Mouse (Mus musculus) skeletal muscle tissue, adult 2 months (tissue): ENCODE results near the gene Gm10097.

Source experiments
- DNase-seq: peaks from one replicate; pipeline ENCODE4 v3.0.0-alpha.2; 2012; ENCODE audit warnings: low read depth, low spot score

Gene Gm10097

DNA sequence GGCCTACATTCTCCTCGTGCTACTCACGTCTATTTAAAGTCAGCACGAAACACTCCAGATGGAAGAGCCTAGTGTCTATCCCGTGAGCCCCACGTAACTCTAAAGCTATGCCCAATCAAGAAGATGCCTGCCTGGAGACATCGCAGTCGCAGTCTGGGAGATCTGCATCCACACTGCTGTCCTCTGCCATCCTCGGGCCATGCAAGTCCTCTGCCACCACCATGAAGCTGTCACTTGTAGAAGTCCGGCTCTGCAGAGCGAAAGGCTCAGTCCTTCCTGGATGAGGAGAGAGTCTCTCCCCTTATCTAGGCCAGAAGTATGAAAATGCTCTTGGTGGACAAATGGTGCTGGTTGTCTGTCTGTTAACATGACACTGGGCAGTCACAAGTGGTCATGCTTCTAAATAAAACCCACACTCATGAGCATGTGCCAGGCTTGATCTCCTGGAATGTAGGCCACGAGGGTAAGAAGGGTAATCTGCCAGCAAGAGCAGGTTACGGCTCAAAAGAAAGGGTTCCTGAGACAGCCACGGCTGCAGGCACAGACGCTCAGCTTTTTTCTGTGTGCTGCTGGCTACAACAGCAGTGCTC lies at the start of gene Gm10097:
Gene Gm10097, plus strand, starts transcription at position 517 of the 590 bp plus-strand sequence.
- peak; percentile 72 for DNase-seq

DNA sequence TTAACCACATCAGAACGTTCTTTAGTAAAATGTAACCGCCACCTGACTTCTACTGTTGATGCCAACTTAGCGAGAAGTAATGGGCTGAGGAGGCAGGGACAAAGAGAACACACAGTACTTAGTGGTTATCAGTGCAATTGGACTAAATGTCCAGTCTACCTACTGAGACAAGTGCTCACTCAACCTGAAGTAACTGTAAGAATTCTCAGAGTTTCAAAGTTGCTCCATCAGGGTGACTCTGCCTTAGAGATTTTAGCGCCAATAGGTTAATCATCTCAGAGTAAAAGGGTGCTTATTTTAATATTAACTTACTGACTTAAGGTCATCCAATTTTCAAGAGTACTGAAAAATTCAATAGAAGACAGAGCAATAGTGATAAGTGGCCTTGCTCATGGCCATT lies 43.1 kb upstream of the Gm10097 start:
- DNase-seq = no peak

DNA sequence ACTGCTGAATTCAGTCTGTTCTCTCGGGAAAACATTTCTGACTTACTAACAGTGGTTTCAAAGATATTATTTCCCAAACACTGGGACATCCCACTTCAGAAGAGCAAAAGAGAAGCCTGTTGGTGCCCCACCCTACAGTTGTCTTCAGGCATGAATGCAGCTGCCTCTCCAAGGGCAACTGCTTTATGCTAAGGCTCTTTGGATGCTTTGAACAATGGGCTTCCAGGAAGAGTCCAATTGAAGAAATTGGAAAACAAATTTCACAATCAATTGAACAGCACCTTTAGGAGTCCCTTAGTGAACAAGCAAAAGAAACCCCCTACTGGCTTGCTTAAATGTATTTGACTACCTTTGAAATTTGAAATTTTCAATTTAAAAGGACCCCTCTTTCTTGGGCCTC lies 41.8 kb upstream of the Gm10097 start:
- DNase-seq = no peak

DNA sequence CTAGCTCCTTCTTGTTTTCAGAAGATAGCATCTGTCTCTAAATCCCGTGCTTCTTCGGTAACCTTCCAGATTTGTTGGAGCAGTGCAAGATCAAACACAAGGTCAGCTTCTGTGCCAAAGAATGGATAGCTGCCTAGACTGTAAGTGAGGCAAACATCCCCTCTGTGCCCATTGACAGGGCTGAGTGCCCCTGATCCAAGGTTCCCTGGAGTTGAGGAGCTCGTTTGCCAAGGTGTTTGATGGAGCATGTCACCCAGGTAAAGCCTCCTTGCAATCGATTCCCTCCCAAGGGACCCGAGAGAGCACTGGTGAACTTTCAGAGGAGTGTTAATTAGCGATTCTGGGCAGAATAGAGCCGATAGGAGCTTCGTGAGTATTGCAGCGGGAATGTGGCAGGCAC lies 40.7 kb upstream of the Gm10097 start:
- DNase-seq = no peak

DNA sequence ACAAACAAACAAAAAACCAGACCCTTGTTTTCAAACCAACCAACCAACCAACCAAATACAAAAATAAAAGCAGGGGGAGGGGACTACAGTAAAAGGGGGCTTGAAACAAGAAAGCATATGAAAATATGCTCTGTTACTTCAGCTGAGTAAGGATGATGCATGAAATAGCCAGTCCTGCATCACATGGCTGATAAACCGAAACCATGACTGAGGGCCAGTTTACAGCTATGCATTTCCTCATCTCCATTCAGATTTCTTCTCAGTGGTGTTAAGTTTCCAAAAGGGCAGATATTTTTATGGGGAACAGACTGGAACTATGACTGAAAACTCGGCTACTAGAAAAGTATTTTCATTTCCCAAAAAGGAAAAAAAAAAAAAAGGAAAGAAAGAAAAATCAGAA lies 39.8 kb upstream of the Gm10097 start:
- no peak for DNase-seq

DNA sequence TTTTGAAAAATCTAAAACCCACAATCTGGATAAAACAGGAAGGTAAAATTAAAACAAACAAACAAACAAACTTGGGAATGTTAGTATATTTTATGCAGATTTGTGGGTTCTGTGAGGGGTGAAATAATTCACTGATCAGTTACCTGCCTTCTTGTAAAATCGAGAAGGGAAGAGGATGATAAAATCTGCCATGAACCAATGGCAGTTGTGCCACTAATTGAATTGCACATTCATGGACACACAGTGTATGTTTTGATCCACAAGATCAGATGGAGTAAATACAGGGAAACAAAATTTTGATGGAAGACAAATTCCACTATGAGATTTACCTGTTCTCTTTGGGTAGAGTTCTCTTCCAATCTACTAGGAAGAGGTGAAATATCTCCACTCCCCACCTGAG lies 39.1 kb upstream of the Gm10097 start:
- no peak for DNase-seq

DNA sequence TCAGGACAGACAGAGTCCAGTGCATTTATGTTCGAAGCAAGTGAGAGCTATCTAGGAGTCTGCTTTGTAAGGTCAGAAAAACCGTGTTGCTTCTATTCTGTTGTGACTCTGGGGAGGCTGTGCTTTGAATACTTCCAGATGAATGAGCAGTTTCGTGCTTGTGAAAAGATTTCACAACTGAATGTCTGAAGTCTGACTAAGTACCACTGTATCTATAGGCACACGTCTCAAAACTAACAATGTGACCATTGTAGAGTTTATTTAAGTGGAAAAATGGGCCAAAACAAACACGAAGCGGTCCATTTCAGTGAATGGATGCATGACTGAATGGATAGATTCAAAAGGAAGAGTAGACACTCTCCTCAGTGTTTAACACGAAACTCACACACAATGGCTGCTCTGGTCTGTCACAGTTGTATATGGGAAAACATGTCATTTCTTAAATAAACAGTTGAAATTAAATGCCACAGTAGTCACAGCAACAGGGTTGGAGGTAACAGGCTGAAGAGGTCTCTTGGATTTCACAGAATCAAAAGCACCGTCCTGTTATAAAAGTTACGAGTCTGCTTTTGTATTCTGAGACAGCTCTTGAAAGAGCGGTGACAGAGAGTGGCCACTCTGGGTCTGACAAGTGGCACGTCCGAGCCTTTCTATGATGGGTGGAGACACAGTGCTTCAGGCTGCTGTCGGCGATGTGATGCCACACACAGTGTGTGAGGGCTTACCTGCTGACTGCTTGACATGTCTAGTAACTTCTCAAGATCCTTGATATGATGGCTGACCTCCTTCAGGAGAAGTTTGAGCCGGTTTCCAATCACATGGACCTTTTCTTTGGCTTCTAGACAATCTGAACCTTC lies 36.6 kb upstream of the Gm10097 start:
- DNase-seq = no peak

DNA sequence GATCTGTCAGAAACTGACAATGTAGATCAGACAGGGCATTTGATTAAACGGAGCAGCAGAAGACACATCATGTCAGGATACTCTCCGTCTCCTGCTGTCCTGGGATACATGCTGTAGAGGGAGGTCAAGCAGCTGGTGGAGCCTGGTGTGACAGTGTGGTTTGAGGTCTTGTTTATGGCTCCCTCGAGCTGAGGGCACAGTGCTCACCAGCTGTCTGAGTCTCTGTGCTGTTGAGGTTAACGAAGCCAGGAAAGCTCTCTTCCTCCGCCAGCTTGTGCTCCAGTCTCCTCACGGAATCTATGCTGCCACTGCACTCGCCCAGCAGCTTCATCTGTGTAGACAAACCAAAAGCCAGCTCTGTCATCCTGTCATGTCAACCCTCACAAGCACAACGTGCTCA lies 27.7 kb upstream of the Gm10097 start:
- DNase-seq = no peak

DNA sequence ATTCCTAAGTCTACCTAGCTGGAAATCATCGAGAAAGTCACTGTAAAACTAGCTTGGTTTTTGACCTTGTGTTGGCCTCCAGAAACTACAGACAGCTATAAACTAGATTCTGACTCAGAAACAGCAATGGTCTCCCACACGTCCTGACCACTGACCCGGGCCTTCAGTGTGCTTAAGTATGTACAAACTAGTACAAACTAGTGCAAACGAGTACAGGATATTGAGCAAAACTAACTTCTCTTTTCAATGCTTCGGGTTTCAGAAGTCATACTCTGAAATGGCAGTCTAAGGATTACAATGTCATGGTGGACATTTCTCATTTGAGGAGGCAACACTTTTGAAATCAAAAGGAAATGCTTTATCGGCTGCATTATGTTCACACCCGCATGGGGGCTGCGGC lies 24.5 kb upstream of the Gm10097 start:
- no peak for DNase-seq

DNA sequence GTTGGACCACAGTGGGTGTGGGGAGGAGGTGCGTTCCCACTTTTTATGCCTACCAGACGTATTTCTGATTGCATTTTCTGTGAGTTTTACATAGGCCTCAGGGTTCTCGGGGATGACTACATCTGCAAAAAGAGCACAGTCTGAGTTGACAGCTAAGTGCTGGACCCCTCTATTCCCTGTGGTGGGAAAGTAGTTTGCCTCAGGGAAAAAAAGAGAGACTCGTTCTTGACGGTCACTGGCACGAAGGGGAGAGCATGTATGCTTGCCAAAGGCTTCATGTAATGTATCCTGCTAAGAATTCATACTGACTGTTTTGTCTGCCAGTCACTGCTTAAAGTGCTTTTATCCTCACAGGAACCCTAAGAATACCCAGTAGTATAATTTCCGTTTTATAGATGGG lies 23.8 kb upstream of the Gm10097 start:
- DNase-seq = no peak

DNA sequence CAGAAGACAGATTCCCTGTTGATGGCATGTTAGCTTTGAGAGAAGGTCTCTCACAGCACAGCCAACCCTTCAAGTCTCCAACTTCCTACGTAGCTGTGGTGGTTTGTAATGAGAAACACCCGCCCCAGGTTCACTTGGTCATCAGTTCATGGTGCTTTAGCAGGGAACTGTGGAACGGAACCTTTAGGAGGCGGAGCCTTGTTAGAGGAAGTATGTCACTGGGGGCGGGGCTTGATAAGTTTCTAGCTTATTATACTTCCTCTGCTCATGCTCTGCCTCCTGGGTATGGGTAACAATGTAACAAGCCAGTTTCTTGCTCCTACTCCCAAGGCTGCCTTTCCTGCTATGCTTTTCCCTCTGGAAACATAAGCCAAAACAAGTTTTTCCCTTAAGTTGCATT lies 23.3 kb upstream of the Gm10097 start:
- DNase-seq = no peak

DNA sequence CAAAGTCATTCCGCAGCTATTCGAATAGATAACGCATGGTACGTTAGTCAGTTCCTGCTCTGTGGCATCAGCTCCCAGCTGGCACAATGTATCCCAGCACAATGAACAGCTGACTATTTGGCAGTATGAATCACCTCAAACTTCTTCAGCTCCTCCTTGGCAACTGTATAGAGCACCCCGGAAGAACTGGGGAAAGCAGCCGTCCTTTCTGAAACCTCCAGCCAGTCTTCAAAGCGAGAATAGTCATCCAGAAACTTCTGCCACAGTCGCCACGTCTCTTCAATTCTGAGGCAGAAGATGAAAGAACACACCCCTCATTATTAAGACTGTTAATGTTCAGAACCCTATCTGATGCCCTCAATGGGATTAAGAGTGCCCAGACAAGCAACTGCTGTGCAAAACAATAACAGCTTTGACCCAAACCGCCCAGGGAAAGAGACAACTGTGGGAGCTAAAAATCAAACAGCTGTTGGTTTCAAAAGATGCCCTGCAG lies 12.7 kb upstream of the Gm10097 start:
- no peak for DNase-seq

DNA sequence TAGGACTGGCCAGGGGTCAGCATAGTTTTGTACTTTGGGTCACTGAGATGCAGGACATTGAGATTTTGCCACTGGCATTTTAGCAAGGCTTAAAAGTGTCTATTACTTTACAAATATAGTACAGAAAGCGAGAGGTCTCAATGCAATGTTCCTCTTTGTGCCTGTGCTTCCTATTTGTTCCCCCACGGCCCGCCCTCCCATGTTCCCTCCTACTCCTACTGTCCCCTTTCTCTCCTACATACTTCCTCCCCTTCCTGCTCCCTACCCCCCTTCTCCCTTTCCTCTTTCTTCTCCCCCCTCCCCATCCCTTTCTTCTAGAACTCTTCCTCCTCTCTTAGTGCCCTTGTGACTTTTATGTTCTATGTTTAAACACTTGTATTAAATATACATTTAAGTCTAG lies 12.1 kb upstream of the Gm10097 start:
- no peak for DNase-seq

DNA sequence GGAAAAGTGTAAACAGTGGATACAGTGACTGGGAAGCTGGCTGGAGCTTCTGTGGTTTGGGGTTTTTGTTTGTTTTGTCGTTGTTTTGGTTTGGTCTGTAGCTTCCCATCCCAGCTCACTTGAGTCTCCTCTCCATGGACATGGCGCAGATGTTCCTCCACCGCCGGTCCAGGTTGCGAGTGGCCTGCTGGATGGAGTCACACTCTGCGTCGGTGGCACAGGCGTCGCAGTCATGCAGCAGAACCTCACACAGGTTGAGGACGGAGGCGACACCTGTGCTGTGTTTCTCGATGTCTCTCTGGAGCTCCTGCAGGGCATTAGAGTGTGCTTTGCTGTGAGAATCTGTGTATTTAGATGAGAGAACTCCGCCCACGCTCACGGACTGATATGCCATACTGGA lies 11.3 kb upstream of the Gm10097 start:
- no peak for DNase-seq

DNA sequence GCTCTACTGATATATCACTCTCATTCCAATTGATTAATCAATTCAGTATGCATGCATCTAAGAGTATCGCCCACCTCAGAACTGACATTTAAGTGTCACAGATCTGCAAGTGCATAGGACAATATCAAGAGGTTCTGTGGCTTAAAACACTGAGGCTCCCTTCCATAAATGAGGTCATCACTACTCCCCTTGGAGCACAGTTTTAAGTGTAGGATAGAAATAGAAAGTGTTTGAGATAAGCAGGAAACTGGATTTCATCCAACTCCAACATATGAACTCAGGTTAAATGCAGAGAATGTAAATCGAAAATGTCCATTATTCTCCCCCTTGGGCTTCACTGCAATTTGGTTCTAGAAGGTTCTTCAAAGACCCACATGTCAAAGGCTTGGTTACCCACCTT lies 10.1 kb upstream of the Gm10097 start:
- DNase-seq = no peak

DNA sequence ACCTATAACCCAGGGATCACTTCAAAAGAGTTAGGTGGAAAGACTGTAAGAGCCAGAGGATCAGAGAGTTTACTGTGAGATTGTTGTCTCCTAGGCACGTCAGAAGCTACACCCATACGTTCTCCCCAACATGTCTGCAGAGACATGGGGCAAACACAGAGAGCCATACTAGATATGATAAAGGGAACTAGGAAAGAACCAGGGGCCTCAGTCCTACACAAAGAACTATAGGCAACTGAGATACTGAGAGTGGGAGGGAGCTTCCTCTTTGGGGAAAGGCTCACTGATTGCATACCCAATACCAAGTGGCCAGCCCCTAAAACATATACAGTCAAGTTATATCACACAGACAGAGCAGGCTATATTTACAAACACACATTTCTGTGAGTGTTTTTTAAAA lies 9.0 kb upstream of the Gm10097 start:
- DNase-seq = no peak

DNA sequence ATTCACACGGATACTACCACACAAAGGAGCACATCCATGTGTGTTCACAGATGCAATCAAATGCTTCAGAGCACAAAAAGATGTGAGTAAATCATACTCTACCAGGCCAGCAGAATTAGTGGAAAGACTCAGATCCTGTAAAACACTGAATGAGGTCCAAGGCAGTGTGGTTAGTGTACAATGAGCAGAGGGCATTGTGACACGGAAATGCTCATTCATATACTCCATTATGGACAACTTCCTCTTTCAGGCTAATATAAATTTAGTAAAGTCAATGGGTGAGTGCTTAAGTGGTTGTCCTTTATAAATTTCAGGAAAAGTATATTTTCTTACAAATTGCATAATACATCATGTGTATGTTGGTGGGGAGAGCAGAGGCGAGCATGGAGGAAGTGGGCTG lies 1.9 kb upstream of the Gm10097 start:
- no peak for DNase-seq

DNA sequence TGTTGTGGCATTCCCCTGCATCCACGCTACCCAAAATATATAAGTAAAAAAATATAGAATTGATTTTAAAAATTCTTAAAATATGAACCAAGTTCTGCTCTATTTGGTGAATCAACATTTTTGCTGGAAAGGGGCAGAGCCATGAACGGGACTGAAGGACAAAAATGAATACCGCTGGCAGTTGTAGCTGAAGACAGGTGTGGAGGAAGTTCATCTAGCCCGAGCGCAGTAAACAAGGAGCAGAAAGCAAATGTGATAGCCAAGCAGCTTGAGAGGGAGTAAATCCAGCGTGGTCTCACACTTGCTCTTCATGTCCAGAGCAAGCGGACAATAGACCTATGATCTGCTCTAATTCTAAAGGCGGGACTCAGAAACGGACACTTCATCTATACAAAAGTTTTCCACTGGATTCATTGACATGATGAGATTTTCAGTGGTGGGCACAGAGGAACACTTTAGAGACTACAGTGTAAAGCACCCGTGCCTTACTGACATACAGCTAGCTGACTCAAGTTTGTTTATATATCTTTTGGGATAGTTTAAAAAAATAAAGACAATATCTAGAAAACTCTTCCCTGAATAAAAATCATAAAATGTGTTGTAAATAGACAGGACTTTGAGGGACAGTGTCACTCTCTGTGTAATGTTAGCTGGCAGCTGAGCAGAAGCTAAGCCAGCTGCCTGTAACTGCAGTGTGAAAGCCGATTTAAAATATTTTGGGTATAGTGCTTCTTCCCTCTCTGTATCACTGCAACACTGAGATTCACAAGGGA lies 1.4 kb downstream of the Gm10097 start:
- DNase-seq = no peak

DNA sequence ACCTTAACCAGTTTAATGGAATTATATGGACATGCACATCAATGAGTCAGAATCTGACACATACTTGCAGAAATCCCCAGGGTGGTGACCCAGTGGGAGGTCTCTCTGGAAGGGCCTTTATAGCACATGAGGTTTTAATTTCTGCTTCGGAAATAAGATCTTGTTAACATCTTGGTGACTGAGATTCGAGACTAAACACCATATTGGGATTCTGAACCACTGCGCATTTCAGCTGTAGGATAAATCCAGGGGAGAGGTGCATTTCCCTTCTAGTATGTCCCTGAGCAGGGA lies 1.9 kb downstream of the Gm10097 start:
- no peak for DNase-seq

DNA sequence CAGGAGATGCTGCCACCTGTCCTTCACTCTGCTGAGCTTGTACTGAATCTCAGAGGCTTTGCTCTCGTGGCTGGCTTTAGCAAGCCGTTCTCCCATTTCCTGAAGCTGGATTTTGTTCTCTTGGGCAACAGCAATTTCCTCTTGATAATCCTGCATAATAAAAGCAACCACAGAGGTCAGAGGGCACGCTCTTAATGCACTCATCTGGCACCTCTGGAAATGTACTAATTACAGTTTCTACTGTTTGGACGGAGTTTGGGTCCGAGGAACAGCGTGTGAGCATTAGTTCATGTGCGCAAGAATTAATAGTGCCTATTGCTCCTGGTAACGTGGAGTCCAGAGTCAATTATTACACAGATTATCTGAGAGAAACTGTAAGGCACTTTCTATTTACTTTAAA lies 3.1 kb downstream of the Gm10097 start:
- no peak for DNase-seq

DNA sequence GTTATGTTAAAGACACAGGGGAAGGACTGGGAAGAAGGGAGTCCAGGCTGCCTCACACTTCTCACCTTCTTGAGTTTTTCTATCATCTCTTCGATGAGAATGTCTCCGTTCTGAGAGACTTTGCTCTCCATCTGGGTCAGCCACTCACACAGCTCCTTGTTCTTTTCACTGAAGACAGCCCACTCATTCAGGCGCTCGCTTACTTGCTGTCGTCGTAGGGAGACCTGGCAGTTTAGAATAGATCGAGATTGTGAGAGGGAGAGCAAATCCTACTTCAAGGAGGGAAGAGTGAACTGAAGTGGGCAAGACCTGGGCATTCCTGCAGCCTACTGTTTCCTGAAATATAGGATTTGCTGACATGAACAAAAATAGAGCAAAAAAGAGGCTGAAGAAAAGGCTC lies 6.7 kb downstream of the Gm10097 start:
- DNase-seq = no peak

DNA sequence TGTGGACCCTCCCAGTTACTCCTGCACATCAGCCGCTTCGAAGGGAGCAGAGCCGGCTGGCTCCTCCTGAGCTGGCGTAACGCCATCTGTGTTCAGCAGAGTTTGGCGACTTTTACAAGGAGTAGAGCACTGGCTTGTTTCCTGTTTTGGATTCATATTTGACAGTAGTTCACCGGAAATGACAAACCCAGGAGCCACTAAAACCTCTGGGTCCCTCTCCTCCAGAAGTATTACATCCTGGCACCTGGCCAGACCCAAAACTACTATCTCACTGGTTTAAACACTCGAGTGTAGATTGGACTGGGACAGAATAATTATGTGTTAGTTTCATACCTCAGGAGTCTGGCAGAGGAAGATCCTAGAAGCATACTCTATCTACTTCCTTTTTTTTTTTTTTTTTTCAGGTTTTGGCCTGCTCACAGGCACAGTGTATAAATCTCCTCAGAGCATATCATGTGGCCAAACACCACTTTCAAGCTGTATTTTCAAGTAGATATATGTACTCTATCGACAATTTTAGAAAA lies 11.0 kb downstream of the Gm10097 start:
- DNase-seq = peak; percentile 64

DNA sequence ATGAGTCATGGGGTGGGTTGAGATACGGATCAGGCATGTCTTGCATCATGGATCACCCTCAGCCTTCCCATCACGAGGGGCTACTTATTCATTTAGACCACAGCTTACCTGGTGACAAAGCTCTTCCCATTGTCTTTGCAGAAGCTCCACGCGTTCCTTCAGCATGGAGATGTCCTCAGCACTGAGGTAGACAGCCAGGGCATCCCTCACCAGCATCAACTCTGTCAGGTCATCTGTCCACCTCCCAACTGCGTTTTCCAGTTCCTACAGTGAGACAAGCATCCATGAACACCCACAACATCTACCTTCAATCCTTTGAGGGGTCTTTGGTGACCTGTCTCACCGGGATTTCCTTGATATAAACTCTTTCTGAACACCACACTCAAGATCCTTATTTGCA lies 14.7 kb downstream of the Gm10097 start:
- no peak for DNase-seq
